Mouse (Mus musculus) hindbrain, postnatal 0 days (tissue): ENCODE measurements around the gene Tenm2. TPM values are rescaled to one million over a fixed set of nuclear protein-coding genes. Genes with fewer than 3 reads are reported as not detected.

ENCODE experiments used
- ATAC-seq: fragments of 200-750 bp; cut with Nextera tagmentation; 2 replicates; pipeline ENCODE4 v1.8.0; 2017; ENCODE audit warnings: mild to moderate bottlenecking, moderate TSS enrichment, moderate library complexity
- DNase-seq: peaks from one replicate; pipeline ENCODE4 v3.0.0-alpha.2; 2015; ENCODE audit warnings: low spot score
- H3K27ac ChIP-seq: fragments of 300-500 bp; sonication (generic); 2 replicates; pipeline ENCODE4 v1.5.1; 2014; ENCODE audit warnings: mild to moderate bottlenecking
- H3K27me3 ChIP-seq: fragments of 300-500 bp; sonication (generic); 2 replicates; pipeline ENCODE4 v1.6.1; 2014; ENCODE audit warnings: low read length, mixed read lengths; ENCODE audit not compliant: insufficient read depth
- H3K36me3 ChIP-seq: fragments of 300-500 bp; sonication (generic); 2 replicates; pipeline ENCODE4 v1.6.1; 2014; ENCODE audit warnings: low read length, mixed read lengths; ENCODE audit not compliant: insufficient read depth
- H3K4me1 ChIP-seq: fragments of 300-500 bp; sonication (generic); 2 replicates; pipeline ENCODE4 v1.6.1; 2014; ENCODE audit warnings: antibody characterized with exemption, low read length, mixed read lengths; ENCODE audit not compliant: insufficient read depth
- H3K4me2 ChIP-seq: fragments of 300-500 bp; sonication (generic); 2 replicates; pipeline ENCODE4 v1.6.1; 2014; ENCODE audit warnings: low read depth, mild to moderate bottlenecking, low read length, moderate library complexity, mixed read lengths
- H3K4me3 ChIP-seq: fragments of 300-500 bp; sonication (generic); 2 replicates; pipeline ENCODE4 v1.5.1; 2014; ENCODE audit warnings: low read length
- H3K9ac ChIP-seq: fragments of 300-500 bp; sonication (generic); replicated peaks from 2 replicates; pipeline ENCODE4 v1.6.1; 2014; ENCODE audit warnings: mild to moderate bottlenecking, low read length, moderate library complexity, mixed read lengths
- H3K9me3 ChIP-seq: fragments of 300-500 bp; sonication (generic); 2 replicates; pipeline ENCODE4 v1.6.1; 2016; ENCODE audit warnings: low read length, mixed read lengths
- CTCF ChIP-seq: IDR thresholded peaks from 2 replicates; pipeline ENCODE4 v1.5.1; 2016; ENCODE audit warnings: antibody characterized with exemption, control low read depth, low read depth
- WGBS: fragments of 180-500 bp; shearing (Covaris S2); extraction: QIAGEN DNeasy Blood & Tissue Kit; methylation state at CpG from one replicate; pipeline ENCODE4 v1.1.7; 2014; 5-methylcytosine and 5-hydroxymethylcytosine counted together
- polyA plus RNA-seq: library from polyadenylated mRNA; unstranded; fragments of >200 nt; fragmentation: Nextera tagmentation; extraction: Ambion mirVana; gene quantifications from 2 replicates; pipeline ENCODE4 v1.2.1, GENCODE M21; 2015
- total RNA-seq: library from RNA; depleted of rRNA; stranded (reverse); fragments of >200 nt; gene quantifications from 2 replicates; pipeline ENCODE4 v1.2.3, GENCODE M21; 2014

The Tenm2 gene
- total and polyA plus RNA-seq, 2 experiments from 2014 or later = 30.1 to 78.0 TPM

DNA sequence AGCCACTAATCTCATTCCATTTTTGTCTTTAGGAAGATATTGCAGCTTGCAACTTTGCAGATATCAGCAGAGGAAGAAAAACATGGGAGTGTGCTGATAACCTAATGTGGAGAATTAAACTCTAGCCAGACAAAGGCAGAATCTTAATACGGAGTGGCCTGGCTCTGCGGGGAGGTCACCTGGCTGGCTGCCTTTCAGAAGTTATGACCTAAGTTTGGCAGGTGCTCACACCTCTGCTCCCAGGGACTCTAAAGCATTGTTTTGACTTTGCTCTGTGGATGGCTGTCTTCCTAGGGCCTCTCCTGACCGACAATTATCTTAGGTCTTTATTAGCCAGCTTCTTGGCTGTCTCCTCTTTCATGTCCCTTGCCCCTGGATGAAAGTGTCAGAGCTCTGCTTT lies 1197.4 kb downstream of the Tenm2 start:
- no peak overlapping the region for H3K9ac ChIP-seq
- no peak overlapping the region for H3K4me3 ChIP-seq
- DNase-seq (no peak), ATAC-seq (no peak)
- H3K36me3 ChIP-seq = no peaks in the 10 kb centered on the region
- no peak overlapping the region for H3K4me2 ChIP-seq
- no peak for TF ChIP-seq CTCF
- H3K27ac ChIP-seq = no peak overlapping the region
- no peaks in the 10 kb centered on the region for H3K9me3 ChIP-seq
- no peaks in the 10 kb centered on the region for H3K27me3 ChIP-seq
- H3K4me1 ChIP-seq = peaks cover 9% of the 10 kb centered on the region; the same call in 1 of the 2 replicates
- WGBS = 68% methylated on average over 3 of the region's 3 CpGs

DNA sequence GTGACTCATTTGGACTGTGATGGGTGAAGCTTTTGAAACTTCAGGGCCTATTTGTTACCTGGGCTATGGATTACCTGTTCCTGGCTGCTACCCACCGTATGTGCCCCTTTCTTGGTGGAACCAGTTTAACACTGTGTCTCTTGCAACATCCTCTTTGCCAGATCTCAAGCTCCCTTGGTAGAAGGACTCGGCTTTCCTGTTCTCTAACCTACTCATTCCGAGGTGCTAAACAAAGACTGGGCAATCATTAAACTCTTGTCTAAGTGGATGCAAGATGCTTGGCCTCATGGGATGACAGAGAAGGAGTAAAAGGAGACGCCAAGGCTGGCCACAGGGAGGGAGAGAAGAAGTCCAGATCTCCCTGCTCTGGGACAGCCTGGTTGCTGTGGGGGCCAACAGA lies 1198.5 kb downstream of the Tenm2 start:
- Histone ChIP-seq H3K4me2 (no peak overlapping the region), H3K4me3 (no peak overlapping the region), H3K27me3 (no peaks in the 10 kb centered on the region), H3K27ac (no peak overlapping the region; the same call in 1 of the 2 replicates), H3K9ac (no peak overlapping the region), H3K9me3 (no peaks in the 10 kb centered on the region), H3K4me1 (peaks cover 9% of the 10 kb centered on the region; the same call in 1 of the 2 replicates), H3K36me3 (no peaks in the 10 kb centered on the region)
- DNase-seq = no peak
- no peak for ATAC-seq
- no peak for TF ChIP-seq CTCF
- WGBS = 68% methylated on average over 4 of the region's 4 CpGs

DNA sequence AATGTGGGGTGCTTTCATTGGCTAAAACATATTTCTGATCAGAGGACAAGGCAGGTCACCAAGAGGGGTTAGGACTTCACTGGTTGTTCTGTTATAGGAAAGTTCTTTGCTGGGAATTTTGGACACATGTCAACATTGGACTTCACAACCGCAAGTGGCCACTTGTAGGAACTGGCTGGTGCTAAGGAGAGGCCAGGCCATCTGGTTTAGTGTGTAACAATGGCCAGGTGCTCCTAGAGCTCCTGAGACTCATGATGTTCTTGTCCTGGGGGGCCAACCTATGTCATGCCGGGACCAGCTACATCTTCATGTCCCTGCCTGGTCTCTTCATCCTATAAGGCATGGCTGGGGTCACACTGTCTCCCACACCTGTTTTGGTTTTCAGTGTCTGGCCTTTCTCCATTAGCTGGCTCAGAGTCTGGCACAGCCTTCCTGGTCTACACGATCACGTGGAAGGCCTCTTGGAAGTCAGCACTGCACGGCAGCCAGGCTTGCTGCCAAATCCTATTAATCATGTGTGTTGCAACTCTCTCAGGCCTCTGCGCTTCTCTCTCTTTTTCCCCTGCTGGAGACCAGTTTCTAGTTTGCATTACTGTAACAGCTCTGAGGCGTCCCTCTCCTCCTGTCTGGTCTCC lies 1199.6 kb downstream of the Tenm2 start:
- H3K36me3 ChIP-seq = no peaks in the 10 kb centered on the region
- no peaks in the 10 kb centered on the region for H3K27me3 ChIP-seq
- TF ChIP-seq CTCF = peak; percentile 22; the same call in 1 of the 2 replicates
- H3K4me2 ChIP-seq = no peak overlapping the region
- peaks cover 9% of the 10 kb centered on the region; the same call in 1 of the 2 replicates for H3K4me1 ChIP-seq
- 25% methylated on average over 7 of the region's 7 CpGs for WGBS
- H3K9me3 ChIP-seq = no peaks in the 10 kb centered on the region
- peak overlapping the region; percentile 41; the same call in 1 of the 2 replicates for H3K27ac ChIP-seq
- H3K9ac ChIP-seq = no peak overlapping the region
- no peak overlapping the region for H3K4me3 ChIP-seq
- ATAC-seq (peak; percentile 85), DNase-seq (peak; percentile 95)

DNA sequence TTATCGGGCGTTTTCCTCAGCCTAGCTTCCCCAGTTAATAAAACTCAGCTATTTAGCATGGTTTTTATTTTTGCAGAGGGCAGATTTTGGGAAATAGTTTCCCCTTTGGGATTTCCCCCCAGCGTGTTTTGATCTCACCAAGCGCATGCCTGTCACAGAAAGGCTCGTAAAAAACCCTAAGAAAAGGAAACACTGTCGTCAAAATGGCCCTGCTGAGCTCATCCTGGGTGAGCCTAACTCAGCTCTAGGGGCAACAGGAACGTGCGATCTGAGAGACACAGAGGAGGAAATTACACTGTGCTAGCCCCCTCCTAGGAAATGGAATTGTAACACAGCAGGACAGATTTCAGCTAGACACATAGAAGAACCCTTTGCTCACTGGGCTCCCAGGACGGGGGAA lies 1204.0 kb downstream of the Tenm2 start:
- no peaks in the 10 kb centered on the region for H3K27me3 ChIP-seq
- no peak for TF ChIP-seq CTCF
- ATAC-seq (no peak), DNase-seq (peak; percentile 26)
- H3K36me3 ChIP-seq = no peaks in the 10 kb centered on the region
- WGBS = 37% methylated on average over 9 of the region's 9 CpGs
- peaks cover 7% of the 10 kb centered on the region; the same call in 1 of the 2 replicates for H3K4me1 ChIP-seq
- H3K9me3 ChIP-seq = no peaks in the 10 kb centered on the region
- no peak overlapping the region for H3K27ac ChIP-seq
- no peak overlapping the region for H3K4me2 ChIP-seq
- H3K4me3 ChIP-seq = no peak overlapping the region
- no peak overlapping the region for H3K9ac ChIP-seq

DNA sequence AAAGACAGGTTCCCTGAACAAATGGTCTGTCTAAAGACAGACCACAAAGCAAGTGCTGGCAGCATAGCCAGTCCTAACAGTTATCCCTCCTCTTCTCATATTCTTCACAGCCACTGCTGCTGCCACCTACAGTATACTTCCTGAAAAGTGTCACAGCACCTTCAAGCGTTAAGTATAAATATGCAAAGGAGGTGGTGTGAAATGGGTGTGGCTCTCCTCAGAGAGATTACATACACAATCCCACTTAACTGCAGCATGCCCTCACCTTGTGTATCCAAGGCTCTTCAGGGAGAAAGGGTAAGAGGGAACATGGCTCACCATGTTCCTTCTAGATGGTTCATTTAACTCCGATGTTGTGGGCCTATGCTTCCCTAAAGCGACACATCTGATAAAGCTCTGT lies 1215.8 kb downstream of the Tenm2 start:
- H3K27me3 ChIP-seq = no peaks in the 10 kb centered on the region
- H3K4me3 ChIP-seq = no peak overlapping the region
- no peak overlapping the region for H3K9ac ChIP-seq
- peaks cover 10% of the 10 kb centered on the region; the same call in 1 of the 2 replicates for H3K36me3 ChIP-seq
- ATAC-seq (no peak), DNase-seq (no peak)
- whole genome bisulfite sequencing = 66% methylated on average over 3 of the region's 3 CpGs
- no peak for TF ChIP-seq CTCF
- no peaks in the 10 kb centered on the region for H3K4me1 ChIP-seq
- H3K4me2 ChIP-seq = no peak overlapping the region
- H3K27ac ChIP-seq = no peak overlapping the region
- no peaks in the 10 kb centered on the region for H3K9me3 ChIP-seq

DNA sequence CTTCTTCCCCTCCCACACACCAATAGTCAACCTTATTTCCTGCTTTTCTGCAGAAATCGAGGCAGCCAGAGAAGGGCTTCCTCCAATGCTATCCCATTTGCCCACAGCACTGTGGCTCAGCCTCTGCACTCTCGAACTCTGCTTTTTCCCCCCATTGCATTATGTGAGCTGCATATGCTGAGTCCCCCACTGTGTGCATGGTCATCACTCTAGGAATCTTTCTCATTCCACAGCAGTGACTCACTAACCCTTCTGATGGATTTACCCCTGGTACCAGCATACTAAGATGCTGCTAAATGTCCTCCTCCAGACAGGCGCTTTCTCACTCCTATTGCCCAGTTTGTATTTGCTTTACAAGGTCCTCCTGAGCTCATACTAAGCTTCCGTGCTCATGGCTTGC lies 1222.6 kb downstream of the Tenm2 start:
- Histone ChIP-seq H3K27me3 (no peaks in the 10 kb centered on the region), H3K4me1 (no peaks in the 10 kb centered on the region), H3K36me3 (peaks cover 3% of the 10 kb centered on the region; the same call in 1 of the 2 replicates), H3K4me3 (no peak overlapping the region), H3K9ac (no peak overlapping the region), H3K9me3 (no peaks in the 10 kb centered on the region), H3K4me2 (no peak overlapping the region), H3K27ac (no peak overlapping the region)
- 80% methylated on average over 4 of the region's 4 CpGs for WGBS
- no peak for TF ChIP-seq CTCF
- ATAC-seq = no peak
- DNase-seq = no peak
